Comparison of ENCODE assay signal across 8 mouse cellular contexts in the genomic region with DNA sequence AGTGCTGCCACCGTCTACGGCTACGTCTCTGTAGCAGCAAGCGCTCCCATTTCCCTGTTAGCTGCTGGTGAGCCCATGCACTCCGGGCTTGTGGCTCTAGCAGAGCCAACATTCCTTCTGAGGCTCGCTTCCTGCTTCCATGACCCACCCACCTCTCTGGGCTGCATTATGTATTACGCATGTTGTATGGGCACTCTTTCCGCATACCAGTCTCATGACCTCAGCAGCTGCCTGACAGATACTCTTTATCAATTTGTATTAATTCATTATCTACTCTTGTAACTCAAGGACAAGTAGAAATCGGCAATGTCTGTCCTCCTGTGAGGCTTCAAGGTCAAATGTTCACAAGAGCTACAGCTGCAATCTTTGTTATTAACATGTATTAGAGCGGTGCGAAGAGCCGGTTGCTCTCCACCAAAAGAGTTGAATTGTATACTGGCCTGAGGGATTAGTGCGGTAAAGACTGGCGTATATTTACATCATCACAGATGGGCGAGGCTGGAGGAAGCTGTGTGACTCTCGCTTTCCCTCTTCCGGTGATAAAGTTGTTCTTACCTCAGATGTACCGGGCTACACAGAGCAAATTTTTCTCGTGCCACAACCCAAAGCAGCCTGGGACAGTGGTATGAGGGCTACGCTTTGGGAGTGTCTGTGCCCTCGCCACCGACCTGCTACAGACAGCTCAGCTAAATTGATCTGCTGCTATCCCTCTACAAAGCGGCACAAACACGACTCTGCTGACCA.
DNase-seq lines count a peak whose midpoint lies in the region; ATAC-seq and TF ChIP-seq lines count a peak whose summit lies in the region.

No protein-coding gene starts in this region.

- H3K4me3 ChIP-seq in intestine, embryonic 14.5 days (ENCODE audit: low read depth, low read length): peak overlapping the region; percentile 18
- peak overlapping the region; percentile 10; the same call in 1 of the 2 replicates for H3K4me3 ChIP-seq in liver, postnatal 0 days (ENCODE audit: low read depth, low read length)
- H3K4me3 ChIP-seq in neural tube, embryonic 14.5 days (ENCODE audit: low read depth, low read length): no peak overlapping the region

- H3K36me3 ChIP-seq in intestine, embryonic 14.5 days (ENCODE audit: control insufficient read depth, insufficient read depth, low read length): no peaks in the 10 kb centered on the region
- H3K36me3 ChIP-seq in liver, postnatal 0 days (replicated peaks; ENCODE audit: insufficient read depth, low read length): no peaks in the 10 kb centered on the region
- no peaks in the 10 kb centered on the region for H3K36me3 ChIP-seq in neural tube, embryonic 14.5 days (ENCODE audit: control insufficient read depth, insufficient read depth, low read length)

- H3K27me3 ChIP-seq in intestine, embryonic 14.5 days (replicated peaks; ENCODE audit: control insufficient read depth, insufficient read depth, low read length): no peaks in the 10 kb centered on the region
- no peaks in the 10 kb centered on the region for H3K27me3 ChIP-seq in liver, postnatal 0 days (ENCODE audit: insufficient read depth, low read length)
- no peaks in the 10 kb centered on the region for H3K27me3 ChIP-seq in neural tube, embryonic 14.5 days (ENCODE audit: control insufficient read depth, insufficient read depth, low read length)

- 19% methylated on average over 24 of the region's 24 CpGs for WGBS in intestine, embryonic 14.5 days
- WGBS in liver, postnatal 0 days (ENCODE audit: insufficient replicate concordance): 45% methylated on average over 24 of the region's 24 CpGs
- 72% methylated on average over 24 of the region's 24 CpGs for WGBS in neural tube, embryonic 14.5 days

- intact Hi-C loops in gastrocnemius, postnatal 14 days (cut with DNase I; ENCODE audit: low total_unique reads): no loop called here

- peak; percentile 24 for DNase-seq in ES-CJ7 (ENCODE audit: low read depth, low spot score)
- DNase-seq in adrenal gland, postnatal 25 days: peak; percentile 39
- DNase-seq in gastrocnemius, postnatal 14 days: peak; percentile 52
- peak; percentile 73 for DNase-seq in intestine, embryonic 14.5 days (ENCODE audit: low spot score)
- DNase-seq in liver, postnatal 0 days: no peak
- DNase-seq in layer of hippocampus, adult 11-12 months (ENCODE audit: low spot score): no peak
- no peak for DNase-seq in thymus, adult 18-20 months

- H3K4me1 ChIP-seq in intestine, embryonic 14.5 days (replicated peaks; ENCODE audit: control insufficient read depth, insufficient read depth, low read length): peaks cover 54% of the 10 kb centered on the region
- H3K4me1 ChIP-seq in liver, postnatal 0 days (ENCODE audit: insufficient read depth): peaks cover 20% of the 10 kb centered on the region
- H3K4me1 ChIP-seq in neural tube, embryonic 14.5 days (ENCODE audit: control insufficient read depth, insufficient read depth, low read length): 0 out of 2 replicates have a peak, but pooled peaks cover 4% of the 10 kb centered on the region

- TF ChIP-seq CTCF in liver, postnatal 0 days (IDR thresholded peaks at IDR 0.05; ENCODE audit: low read depth): 0 out of 2 replicates have a peak, but pooled peaks have one; percentile 15

- H3K4me2 ChIP-seq in intestine, embryonic 14.5 days (ENCODE audit: low read length): peak overlapping the region; percentile 48
- H3K4me2 ChIP-seq in liver, postnatal 0 days (ENCODE audit: low read depth, low read length): peak overlapping the region; percentile 58
- H3K4me2 ChIP-seq in neural tube, embryonic 14.5 days (ENCODE audit: low read depth, low read length): 0 out of 2 replicates have a peak overlapping the region, but pooled peaks have one; percentile 7

- no peak for TF ChIP-seq EP300 in liver, postnatal 0 days (IDR thresholded peaks at IDR 0.05; ENCODE audit: low read depth)

- H3K9me3 ChIP-seq in intestine, embryonic 14.5 days (ENCODE audit: control insufficient read depth, low read length): no peaks in the 10 kb centered on the region
- H3K9me3 ChIP-seq in liver, postnatal 0 days (ENCODE audit: low read length): no peaks in the 10 kb centered on the region
- H3K9me3 ChIP-seq in neural tube, embryonic 14.5 days (ENCODE audit: control insufficient read depth, low read length): no peaks in the 10 kb centered on the region

- H3K9ac ChIP-seq in intestine, embryonic 14.5 days (ENCODE audit: low read length): peak overlapping the region; percentile 34
- H3K9ac ChIP-seq in liver, postnatal 0 days (replicated peaks): peak overlapping the region; percentile 34; the same call in 1 of the 2 replicates
- no peak overlapping the region for H3K9ac ChIP-seq in neural tube, embryonic 14.5 days (replicated peaks; ENCODE audit: low read depth, low read length)

- peak overlapping the region; percentile 81 for H3K27ac ChIP-seq in intestine, embryonic 14.5 days (ENCODE audit: low read depth)
- peak overlapping the region; percentile 64 for H3K27ac ChIP-seq in liver, postnatal 0 days (ENCODE audit: low read depth)
- H3K27ac ChIP-seq in neural tube, embryonic 14.5 days (ENCODE audit: low read depth, low read length): 0 out of 2 replicates have a peak overlapping the region, but pooled peaks have one; percentile 28

- peak; percentile 92 for ATAC-seq in intestine, embryonic 14.5 days (replicated peaks; ENCODE audit: low FRiP score, low TSS enrichment, low read depth)
- peak; percentile 57 for ATAC-seq in liver, postnatal 0 days
- ATAC-seq in neural tube, embryonic 14.5 days (ENCODE audit: low read depth): no peak

Comparison
In these comparisons a context has a peak if more than half of its experiments do, and no peak if none do; other contexts are left out.
1. DNase-seq: peak in ES-CJ7 (single experiment), adrenal gland, postnatal 25 days (single experiment), gastrocnemius, postnatal 14 days (single experiment) and intestine, embryonic 14.5 days (single experiment); none in liver, postnatal 0 days (single experiment), layer of hippocampus, adult 11-12 months (single experiment) and thymus, adult 18-20 months (0 of 2).
2. H3K27ac ChIP-seq: peak in every context shown above with its lines; median percentile 81 in intestine, embryonic 14.5 days; 64 in liver, postnatal 0 days; 28 in neural tube, embryonic 14.5 days.
3. H3K4me2 ChIP-seq: peak in every context shown above with its lines; median percentile 58 in liver, postnatal 0 days; 48 in intestine, embryonic 14.5 days; 7 in neural tube, embryonic 14.5 days.